Comparison of ENCODE assay signal across 18 mouse cellular contexts in genomic region chr6:38789221-38789810, GRCm38 (mm10).
DNase-seq lines count a peak whose midpoint lies in the region; ATAC-seq and TF ChIP-seq lines count a peak whose summit lies in the region.
"Had no signal": no experiment of that assay in that cellular context is flagged by ENCODE, and none has a peak within 500 bp of the region (broad histone marks: within the 10 kb centered on the region; RNA-seq: fewer than 3 reads in every experiment).

No protein-coding gene starts in this region.

- H3K9me3 ChIP-seq in liver, postnatal 0 days (ENCODE audit: low read length): no peaks in the 10 kb centered on the region
- H3K9me3 ChIP-seq: embryonic facial prominence, embryonic 10.5 days; kidney, embryonic 15.5 days; limb, embryonic 12.5 days; midbrain, embryonic 10.5 days had no signal

- H3K36me3 ChIP-seq in liver, postnatal 0 days (replicated peaks; ENCODE audit: insufficient read depth, low read length): peaks cover 31% of the 10 kb centered on the region

- H3K27ac ChIP-seq in liver, postnatal 0 days (ENCODE audit: low read depth): 0 out of 2 replicates have a peak overlapping the region, but pooled peaks have one; percentile 8
- H3K27ac ChIP-seq: embryonic facial prominence, embryonic 10.5 days; kidney, embryonic 15.5 days; limb, embryonic 12.5 days; midbrain, embryonic 10.5 days had no signal

- no peak for TF ChIP-seq EP300 in liver, postnatal 0 days (IDR thresholded peaks at IDR 0.05; ENCODE audit: low read depth)

- peak; percentile 74 for DNase-seq in heart, adult 11 months
- DNase-seq in heart, postnatal 25 days (ENCODE audit: low spot score): no peak
- peak; percentile 11 for DNase-seq in thymus, postnatal 14 days
- DNase-seq in thymus, adult 18-20 months: no peak
- DNase-seq in liver, postnatal 0 days: no peak
- no peak for DNase-seq in B cell, adult 2 months
- DNase-seq in urinary bladder, postnatal 36 days (ENCODE audit: low spot score in 2 of 2): no peak
- no peak for DNase-seq in kidney, postnatal 10 days
- DNase-seq: adrenal gland, adult 2 months; cerebellum, adult 8-10 months; heart, postnatal 4 days; lung, adult 2 months; lung, postnatal 36 days; right cerebral cortex, adult 18-20 months had no signal

- intact Hi-C loops in heart, postnatal 25 days (cut with DNase I): no loop called here

- no peak for TF ChIP-seq CTCF in liver, postnatal 0 days (IDR thresholded peaks at IDR 0.05; ENCODE audit: low read depth)

- no peak overlapping the region for H3K4me2 ChIP-seq in liver, postnatal 0 days (ENCODE audit: low read depth, low read length)
- H3K4me2 ChIP-seq: kidney, embryonic 15.5 days; limb, embryonic 12.5 days had no signal

- peaks cover 12% of the 10 kb centered on the region; the same call in 1 of the 2 replicates for H3K4me1 ChIP-seq in liver, postnatal 0 days (ENCODE audit: insufficient read depth)
- H3K4me1 ChIP-seq: limb, embryonic 12.5 days; midbrain, embryonic 10.5 days had no signal

- WGBS in liver, postnatal 0 days (ENCODE audit: insufficient replicate concordance): 78% methylated on average over 5 of the region's 5 CpGs

- no peak for ATAC-seq in liver, postnatal 0 days

- H3K9ac ChIP-seq in liver, postnatal 0 days (replicated peaks): no peak overlapping the region
- H3K9ac ChIP-seq: kidney, embryonic 15.5 days; limb, embryonic 12.5 days had no signal

- no peaks in the 10 kb centered on the region for H3K27me3 ChIP-seq in liver, postnatal 0 days (ENCODE audit: insufficient read depth, low read length)
- H3K27me3 ChIP-seq: kidney, embryonic 15.5 days; limb, embryonic 12.5 days had no signal

- no peak overlapping the region for H3K4me3 ChIP-seq in liver, postnatal 0 days (ENCODE audit: low read depth, low read length)
- H3K4me3 ChIP-seq: embryonic facial prominence, embryonic 10.5 days; kidney, embryonic 15.5 days; limb, embryonic 12.5 days; midbrain, embryonic 10.5 days had no signal

Comparison
In these comparisons a context has a peak if more than half of its experiments do, and no peak if none do; other contexts are left out.
1. DNase-seq: peak in heart, adult 11 months (single experiment) and thymus, postnatal 14 days (single experiment); none in heart, postnatal 25 days (single experiment), thymus, adult 18-20 months (0 of 2), liver, postnatal 0 days (single experiment), B cell, adult 2 months (0 of 2), urinary bladder, postnatal 36 days (0 of 2) and kidney, postnatal 10 days (single experiment).